Mouse (Mus musculus): ENCODE measurements around the gene Kdm2a.

GRCm38 (mm10) chr19:4304251-4304821 is 93.7 kb downstream of the Kdm2a start:
- TF ChIP-seq CTCF (IDR thresholded peaks at IDR 0.05; ENCODE audit: extremely low read depth, insufficient read depth, low read length) (no peak), POLR2A (IDR thresholded peaks at IDR 0.05; ENCODE audit: extremely low read depth, insufficient read depth, low read length) (no peak)

Data from cortical plate, adult 2 months (tissue).